Mouse (Mus musculus) embryonic fibroblast, embryonic 13.5 days (primary cell): Measurements from ENCODE around the gene Ncf1.

ENCODE experiments used
- CTCF ChIP-seq: IDR thresholded peaks from 2 replicates; pipeline ENCODE4 v1.5.1; 2011; ENCODE audit warnings: mild to moderate bottlenecking, control low read depth, low read length, moderate library complexity, borderline replicate concordance; ENCODE audit not compliant: insufficient read depth
- POLR2A ChIP-seq: IDR thresholded peaks from 2 replicates; pipeline ENCODE4 v1.6.1; 2011; ENCODE audit warnings: low read depth, mild to moderate bottlenecking, control low read depth, low read length, moderate library complexity

DNA sequence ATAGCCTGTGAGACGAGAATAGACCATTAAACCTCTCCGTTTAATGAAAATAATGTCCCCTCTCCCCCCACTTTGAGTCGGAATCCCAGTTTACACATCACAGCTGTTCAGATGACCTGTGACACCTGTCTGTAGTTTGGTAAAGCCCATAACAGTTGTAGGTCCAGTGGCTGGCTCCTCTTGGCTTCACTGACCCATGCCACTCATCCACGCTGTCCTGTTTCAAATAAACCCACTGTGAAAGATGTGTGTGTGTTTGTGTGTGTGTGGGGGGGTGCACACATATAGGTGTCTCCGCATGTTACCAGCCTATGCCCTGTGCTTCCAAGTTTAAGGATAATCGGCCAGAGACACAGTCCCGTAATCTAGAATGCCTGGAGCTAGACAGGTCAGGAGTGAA, 11.5 kb downstream of the Ncf1 start:
- TF ChIP-seq POLR2A (no peak), CTCF (no peak)
